Mouse (Mus musculus) liver, postnatal 0 days (tissue): ENCODE results near the gene Cntnap5b. TPM values are rescaled to one million over a fixed set of nuclear protein-coding genes. Genes with fewer than 3 reads are reported as not detected.

Experiments
- ATAC-seq: fragments of 200-750 bp; cut with Nextera tagmentation; 2 replicates; pipeline ENCODE4 v1.8.0; 2017; ENCODE audit warnings: mild to moderate bottlenecking, moderate library complexity
- DNase-seq: peaks from one replicate; pipeline ENCODE4 v3.0.0-alpha.2; 2016
- H3K27ac ChIP-seq: fragments of 300-500 bp; sonication (generic); 2 replicates; pipeline ENCODE4 v1.5.1; 2014; ENCODE audit warnings: antibody characterized with exemption, moderate library complexity, mild to moderate bottlenecking, low read depth
- H3K27me3 ChIP-seq: fragments of 300-500 bp; sonication (generic); 2 replicates; pipeline ENCODE4 v1.6.1; 2014; ENCODE audit warnings: low read length, control low read depth, mixed read lengths; ENCODE audit not compliant: insufficient read depth
- H3K36me3 ChIP-seq: fragments of 300-500 bp; sonication (generic); replicated peaks from 2 replicates; pipeline ENCODE4 v1.6.1; 2014; ENCODE audit warnings: mild to moderate bottlenecking, control low read depth, low read length, moderate library complexity, mixed read lengths; ENCODE audit not compliant: insufficient read depth
- H3K4me1 ChIP-seq: fragments of 300-500 bp; sonication (generic); 2 replicates; pipeline ENCODE4 v1.6.1; 2014; ENCODE audit warnings: antibody characterized with exemption, mild to moderate bottlenecking, control low read depth; ENCODE audit not compliant: insufficient read depth
- H3K4me2 ChIP-seq: fragments of 300-500 bp; sonication (generic); 2 replicates; pipeline ENCODE4 v1.6.1; 2014; ENCODE audit warnings: low read depth, mild to moderate bottlenecking, low read length, moderate library complexity, mixed read lengths
- H3K4me3 ChIP-seq: fragments of 300-500 bp; sonication (generic); 2 replicates; pipeline ENCODE4 v1.5.1; 2014; ENCODE audit warnings: low read depth, low read length
- H3K9ac ChIP-seq: fragments of 300-500 bp; sonication (generic); replicated peaks from 2 replicates; pipeline ENCODE4 v1.6.1; 2014; ENCODE audit warnings: mild to moderate bottlenecking, moderate library complexity
- H3K9me3 ChIP-seq: fragments of 300-500 bp; sonication (generic); 2 replicates; pipeline ENCODE4 v1.6.1; 2016; ENCODE audit warnings: mild to moderate bottlenecking, control low read depth, low read length, mixed read lengths
- CTCF ChIP-seq: sonication (generic); IDR thresholded peaks from 2 replicates; pipeline ENCODE4 v1.5.1; 2016; ENCODE audit warnings: antibody characterized with exemption, low read depth
- EP300 ChIP-seq: IDR thresholded peaks from 2 replicates; pipeline ENCODE4 v1.6.1; 2016; ENCODE audit warnings: antibody characterized with exemption, low read depth, mild to moderate bottlenecking
- WGBS: fragments of 180-500 bp; shearing (Covaris S2); extraction: QIAGEN DNeasy Blood & Tissue Kit; methylation state at CpG from one replicate; pipeline ENCODE4 v1.1.7; 2014; ENCODE audit not compliant: insufficient replicate concordance; 5-methylcytosine and 5-hydroxymethylcytosine counted together
- polyA plus RNA-seq: library from polyadenylated mRNA; unstranded; fragments of >200 nt; fragmentation: Nextera tagmentation; extraction: Ambion mirVana; gene quantifications from 2 replicates; pipeline ENCODE4 v1.2.1, GENCODE M21; 2015

The Cntnap5b gene
- polyA plus RNA-seq, 1 experiment from 2014 or later: not detected

- Histone ChIP-seq H3K9me3 (no peaks in the 10 kb centered on the region), H3K4me3 (no peak overlapping the region)
Observed at GRCm38 (mm10) chr1:100163588-100164357, 391.2 kb downstream of the Cntnap5b start.

GRCm38 (mm10) chr1:100171566-100171965 lies 399.0 kb downstream of the Cntnap5b start:
- Histone ChIP-seq H3K4me2 (no peak overlapping the region), H3K27me3 (no peaks in the 10 kb centered on the region), H3K9ac (no peak overlapping the region), H3K9me3 (no peaks in the 10 kb centered on the region), H3K36me3 (no peaks in the 10 kb centered on the region), H3K4me3 (no peak overlapping the region), H3K4me1 (no peaks in the 10 kb centered on the region), H3K27ac (no peak overlapping the region)
- DNase-seq: no peak
- TF ChIP-seq EP300 (no peak), CTCF (no peak)
- no peak for ATAC-seq

More at GRCm38 (mm10) chr1:100163588-100164357, 391.2 kb downstream of the Cntnap5b start:
- Histone ChIP-seq H3K36me3 (no peaks in the 10 kb centered on the region), H3K9ac (no peak overlapping the region), H3K27me3 (no peaks in the 10 kb centered on the region), H3K27ac (no peak overlapping the region), H3K4me2 (no peak overlapping the region), H3K4me1 (no peaks in the 10 kb centered on the region)
- 60% methylated on average over 2 of the region's 2 CpGs for WGBS
- DNase-seq (no peak), ATAC-seq (no peak)
- TF ChIP-seq EP300 (no peak), CTCF (no peak)

DNA sequence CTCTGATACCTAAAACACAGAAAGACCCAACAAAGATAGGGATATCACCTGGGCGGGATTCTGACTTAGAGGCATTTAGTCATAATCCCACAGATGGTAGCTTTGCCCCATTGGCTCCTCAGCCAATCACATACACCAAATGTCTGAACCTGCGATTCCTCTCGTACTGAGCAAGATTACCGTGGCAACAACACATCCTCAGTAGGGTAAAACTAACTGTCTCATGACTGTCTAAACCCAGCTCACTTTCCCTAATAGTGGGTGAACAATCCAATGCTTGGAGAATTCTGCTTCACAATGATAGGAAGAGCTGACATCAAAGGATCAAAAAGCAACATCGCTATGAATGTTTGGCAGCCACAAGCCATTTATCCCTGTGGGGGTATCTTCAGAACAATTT lies 407.5 kb downstream of the Cntnap5b start:
- Histone ChIP-seq H3K4me3 (no peak overlapping the region), H3K27ac (no peak overlapping the region), H3K27me3 (no peaks in the 10 kb centered on the region), H3K4me1 (no peaks in the 10 kb centered on the region), H3K9ac (no peak overlapping the region), H3K4me2 (no peak overlapping the region), H3K36me3 (no peaks in the 10 kb centered on the region), H3K9me3 (no peaks in the 10 kb centered on the region)
- ATAC-seq: peak; percentile 100
- no peak for TF ChIP-seq EP300
- TF ChIP-seq CTCF: no peak
- peak; percentile 88 for DNase-seq
- 77% methylated on average over 5 of the region's 5 CpGs for WGBS

DNA sequence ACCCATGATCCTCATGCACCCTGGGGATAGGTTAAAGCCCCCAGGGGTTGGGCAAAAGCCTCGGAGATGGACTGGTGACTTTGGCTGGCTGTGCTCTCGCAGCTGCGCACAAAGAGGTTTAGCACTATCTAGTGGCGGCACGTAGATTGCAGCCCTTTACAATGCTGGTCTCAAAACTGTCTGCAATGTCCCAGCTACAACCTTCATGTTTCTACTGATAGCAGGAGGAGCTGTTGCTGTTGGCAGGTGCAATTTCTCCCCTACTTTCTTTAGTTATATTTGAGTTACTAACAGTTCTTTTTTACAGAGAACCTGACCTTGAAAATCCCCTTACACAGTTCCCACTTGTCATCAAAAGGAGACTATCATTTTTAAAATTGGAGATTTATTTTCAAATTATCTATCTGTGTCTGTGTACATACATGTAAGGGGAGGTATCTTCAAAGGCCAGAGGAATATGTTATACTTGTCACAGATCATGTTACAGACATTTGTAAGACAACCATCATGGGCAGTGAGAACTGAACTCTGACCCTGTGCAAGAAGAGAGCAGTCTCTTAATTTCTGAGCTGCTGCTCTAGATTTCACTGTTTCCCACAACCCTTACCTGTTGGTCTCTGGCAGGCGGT lies 459.5 kb downstream of the Cntnap5b start:
- Histone ChIP-seq H3K4me1 (no peaks in the 10 kb centered on the region), H3K27ac (no peak overlapping the region), H3K36me3 (no peaks in the 10 kb centered on the region), H3K9me3 (no peaks in the 10 kb centered on the region), H3K9ac (no peak overlapping the region), H3K27me3 (no peaks in the 10 kb centered on the region), H3K4me3 (no peak overlapping the region), H3K4me2 (no peak overlapping the region)
- no peak for DNase-seq
- ATAC-seq: peak; percentile 31; the same call in 1 of the 2 replicates
- 12% methylated on average over 5 of the region's 6 CpGs for WGBS
- TF ChIP-seq EP300 (no peak), CTCF (peak; percentile 47)

GRCm38 (mm10) chr1:100251964-100252363 lies 479.4 kb downstream of the Cntnap5b start:
- ATAC-seq (no peak), DNase-seq (no peak)
- no peak overlapping the region for H3K9ac ChIP-seq
- no peaks in the 10 kb centered on the region for H3K9me3 ChIP-seq
- no peaks in the 10 kb centered on the region for H3K4me1 ChIP-seq
- no peaks in the 10 kb centered on the region for H3K27me3 ChIP-seq
- H3K4me2 ChIP-seq: no peak overlapping the region
- H3K4me3 ChIP-seq: no peak overlapping the region
- no peak overlapping the region for H3K27ac ChIP-seq
- H3K36me3 ChIP-seq: no peaks in the 10 kb centered on the region
- TF ChIP-seq EP300 (no peak), CTCF (no peak)

- ATAC-seq (no peak), DNase-seq (no peak)
- TF ChIP-seq EP300: no peak
- TF ChIP-seq CTCF: no peak
- Histone ChIP-seq H3K4me2 (no peak overlapping the region), H3K27me3 (no peaks in the 10 kb centered on the region), H3K9me3 (no peaks in the 10 kb centered on the region), H3K27ac (no peak overlapping the region), H3K4me3 (no peak overlapping the region), H3K36me3 (no peaks in the 10 kb centered on the region), H3K9ac (no peak overlapping the region), H3K4me1 (no peaks in the 10 kb centered on the region)
- 82% methylated on average over 1 of the region's 1 CpGs for WGBS
Observed at GRCm38 (mm10) chr1:100310687-100311086, 538.1 kb downstream of the Cntnap5b start.
